Mouse (Mus musculus): ENCODE results near the gene Sike1. TPM values are rescaled to one million over a fixed set of nuclear protein-coding genes. Genes with fewer than 3 reads are reported as not detected.

Gene Sike1
- polyA plus RNA-seq, 1 experiment from 2014 or later: 64.5 TPM

- ATAC-seq (ENCODE audit: extremely low read depth, insufficient number of reproducible peaks, low FRiP score, low TSS enrichment): no peak
Measured at GRCm38 (mm10) chr3:102980349-102980736, 15.2 kb upstream of the Sike1 start.

GRCm38 (mm10) chr3:102991041-102991440 lies 4.5 kb upstream of the Sike1 start:
- Histone ChIP-seq H3K9ac (no peak overlapping the region), H3K27ac (replicated peaks) (no peak overlapping the region), H3K4me1 (peaks cover 14% of the 10 kb centered on the region), H3K36me3 (no peaks in the 10 kb centered on the region), H3K4me3 (no peak overlapping the region), H3K9me3 (no peaks in the 10 kb centered on the region), H3K4me2 (no peak overlapping the region), H3K27me3 (replicated peaks) (no peaks in the 10 kb centered on the region)
- no peak for ATAC-seq (ENCODE audit: extremely low read depth, insufficient number of reproducible peaks, low FRiP score, low TSS enrichment)
- 57% methylated on average over 8 of the region's 8 CpGs for WGBS

More at GRCm38 (mm10) chr3:102980349-102980736, 15.2 kb upstream of the Sike1 start:
- H3K4me3 ChIP-seq: no peak overlapping the region
- no peak overlapping the region for H3K9ac ChIP-seq
- WGBS: 46% methylated on average over 3 of the region's 3 CpGs
- H3K4me1 ChIP-seq: 0 out of 2 replicates have a peak, but pooled peaks cover 6% of the 10 kb centered on the region
- H3K27ac ChIP-seq (replicated peaks): no peak overlapping the region
- no peaks in the 10 kb centered on the region for H3K36me3 ChIP-seq
- H3K27me3 ChIP-seq (replicated peaks): no peaks in the 10 kb centered on the region
- H3K4me2 ChIP-seq: peak overlapping the region; percentile 38
- H3K9me3 ChIP-seq: no peaks in the 10 kb centered on the region

- H3K4me3 ChIP-seq: no peak overlapping the region
- peaks cover 29% of the 10 kb centered on the region for H3K4me1 ChIP-seq
- WGBS: 28% methylated on average over 3 of the region's 3 CpGs
- H3K4me2 ChIP-seq: no peak overlapping the region
- no peak overlapping the region for H3K27ac ChIP-seq (replicated peaks)
- ATAC-seq (ENCODE audit: extremely low read depth, insufficient number of reproducible peaks, low FRiP score, low TSS enrichment): no peak
- H3K27me3 ChIP-seq (replicated peaks): no peaks in the 10 kb centered on the region
- peaks cover 8% of the 10 kb centered on the region for H3K36me3 ChIP-seq
- no peak overlapping the region for H3K9ac ChIP-seq
- H3K9me3 ChIP-seq: no peaks in the 10 kb centered on the region
Measured at GRCm38 (mm10) chr3:102992936-102993335, 2.6 kb upstream of the Sike1 start.

GRCm38 (mm10) chr3:102995233-102995604 lies 289 bp upstream of the Sike1 start:
- Histone ChIP-seq H3K27me3 (replicated peaks) (no peaks in the 10 kb centered on the region), H3K27ac (replicated peaks) (peak overlapping the region; percentile 94), H3K4me3 (peak overlapping the region; percentile 69), H3K9me3 (peaks cover 2% of the 10 kb centered on the region; the same call in 1 of the 2 replicates), H3K4me1 (peaks cover 29% of the 10 kb centered on the region), H3K36me3 (peaks cover 30% of the 10 kb centered on the region), H3K9ac (peak overlapping the region; percentile 88), H3K4me2 (peak overlapping the region; percentile 75)
- WGBS: 49% methylated on average over 7 of the region's 7 CpGs
- ATAC-seq (ENCODE audit: extremely low read depth, insufficient number of reproducible peaks, low FRiP score, low TSS enrichment): no peak

- Histone ChIP-seq H3K4me1 (peaks cover 29% of the 10 kb centered on the region), H3K36me3 (peaks cover 47% of the 10 kb centered on the region), H3K27ac (replicated peaks) (no peak overlapping the region), H3K27me3 (replicated peaks) (no peaks in the 10 kb centered on the region), H3K4me3 (no peak overlapping the region), H3K4me2 (peak overlapping the region; percentile 75), H3K9me3 (peaks cover 3% of the 10 kb centered on the region; the same call in 1 of the 2 replicates), H3K9ac (no peak overlapping the region)
- 79% methylated on average over 10 of the region's 10 CpGs for WGBS
- ATAC-seq (ENCODE audit: extremely low read depth, insufficient number of reproducible peaks, low FRiP score, low TSS enrichment): no peak
Measured at GRCm38 (mm10) chr3:102997036-102997435, 1.5 kb downstream of the Sike1 start.

GRCm38 (mm10) chr3:102997591-102997990 lies 2.1 kb downstream of the Sike1 start:
- H3K4me2 ChIP-seq: no peak overlapping the region

GRCm38 (mm10) chr3:103001595-103001994 lies 6.1 kb downstream of the Sike1 start:
- no peak for ATAC-seq (ENCODE audit: extremely low read depth, insufficient number of reproducible peaks, low FRiP score, low TSS enrichment)
- Histone ChIP-seq H3K36me3 (peaks cover 87% of the 10 kb centered on the region), H3K4me2 (no peak overlapping the region), H3K4me1 (peaks cover 10% of the 10 kb centered on the region), H3K27me3 (replicated peaks) (no peaks in the 10 kb centered on the region), H3K9ac (no peak overlapping the region), H3K9me3 (peaks cover 3% of the 10 kb centered on the region; the same call in 1 of the 2 replicates), H3K4me3 (no peak overlapping the region), H3K27ac (replicated peaks) (no peak overlapping the region)
- 91% methylated on average over 7 of the region's 7 CpGs for WGBS

More at GRCm38 (mm10) chr3:102997591-102997990, 2.1 kb downstream of the Sike1 start:
- H3K4me1 ChIP-seq: peaks cover 28% of the 10 kb centered on the region
- peaks cover 3% of the 10 kb centered on the region; the same call in 1 of the 2 replicates for H3K9me3 ChIP-seq
- H3K27ac ChIP-seq (replicated peaks): no peak overlapping the region
- no peaks in the 10 kb centered on the region for H3K27me3 ChIP-seq (replicated peaks)
- ATAC-seq (ENCODE audit: extremely low read depth, insufficient number of reproducible peaks, low FRiP score, low TSS enrichment): no peak
- H3K36me3 ChIP-seq: peaks cover 52% of the 10 kb centered on the region
- H3K4me3 ChIP-seq: no peak overlapping the region
- WGBS: 79% methylated on average over 3 of the region's 3 CpGs
- no peak overlapping the region for H3K9ac ChIP-seq

GRCm38 (mm10) chr3:103017350-103017749 lies 21.8 kb downstream of the Sike1 start:
- no peak overlapping the region for H3K4me2 ChIP-seq
- no peak overlapping the region for H3K9ac ChIP-seq
- no peak for ATAC-seq (ENCODE audit: extremely low read depth, insufficient number of reproducible peaks, low FRiP score, low TSS enrichment)
- peaks cover 16% of the 10 kb centered on the region for H3K4me1 ChIP-seq
- H3K36me3 ChIP-seq: no peaks in the 10 kb centered on the region
- H3K4me3 ChIP-seq: no peak overlapping the region
- no peaks in the 10 kb centered on the region for H3K27me3 ChIP-seq (replicated peaks)
- 32% methylated on average over 2 of the region's 2 CpGs for WGBS
- no peak overlapping the region for H3K27ac ChIP-seq (replicated peaks)
- H3K9me3 ChIP-seq: no peaks in the 10 kb centered on the region

- H3K4me3 ChIP-seq: peak overlapping the region; percentile 94
- H3K4me2 ChIP-seq: peak overlapping the region; percentile 93
- peak overlapping the region; percentile 97 for H3K27ac ChIP-seq (replicated peaks)
- no peaks in the 10 kb centered on the region for H3K27me3 ChIP-seq (replicated peaks)
- H3K4me1 ChIP-seq: peaks cover 25% of the 10 kb centered on the region
- WGBS: 92% methylated on average over 2 of the region's 2 CpGs
- no peaks in the 10 kb centered on the region for H3K36me3 ChIP-seq
- no peaks in the 10 kb centered on the region for H3K9me3 ChIP-seq
- no peak for ATAC-seq (ENCODE audit: extremely low read depth, insufficient number of reproducible peaks, low FRiP score, low TSS enrichment)
- H3K9ac ChIP-seq: peak overlapping the region; percentile 99
Measured at GRCm38 (mm10) chr3:103019462-103019861, 24.0 kb downstream of the Sike1 start.

GRCm38 (mm10) chr3:103020249-103020942 lies 24.9 kb downstream of the Sike1 start, which contains the start of gene Csde1:
Gene Csde1 (plus strand): TSS chr3:103020426.
- Histone ChIP-seq H3K4me3 (peak within 1 kb of the TSS; percentile 94), H3K27ac (replicated peaks) (peak within 1 kb of the TSS; percentile 97)
- WGBS: under 1% methylated on average over 55 of the region's 55 CpGs

GRCm38 (mm10) chr3:103020943-103021638 lies 25.6 kb downstream of the Sike1 start:
- Histone ChIP-seq H3K36me3 (no peaks in the 10 kb centered on the region; the same call in 1 of the 2 replicates), H3K4me1 (peaks cover 35% of the 10 kb centered on the region), H3K27ac (replicated peaks) (peak overlapping the region; percentile 97), H3K4me2 (peak overlapping the region; percentile 93), H3K9me3 (no peaks in the 10 kb centered on the region), H3K9ac (peak overlapping the region; percentile 99), H3K4me3 (peak overlapping the region; percentile 94), H3K27me3 (replicated peaks) (no peaks in the 10 kb centered on the region)
- peak; percentile 92 for ATAC-seq (ENCODE audit: extremely low read depth, insufficient number of reproducible peaks, low FRiP score, low TSS enrichment)
- under 1% methylated on average over 35 of the region's 37 CpGs for WGBS

More at GRCm38 (mm10) chr3:103020249-103020942, 24.9 kb downstream of the Sike1 start, which contains the start of gene Csde1:
- peak within 1 kb of the TSS; percentile 99 for H3K9ac ChIP-seq
- H3K27me3 ChIP-seq (replicated peaks): no peaks in the 10 kb centered on the region
- no peaks in the 10 kb centered on the region for H3K9me3 ChIP-seq
- H3K36me3 ChIP-seq: no peaks in the 10 kb centered on the region; the same call in 1 of the 2 replicates
- H3K4me2 ChIP-seq: peak within 1 kb of the TSS; percentile 93
- peaks cover 33% of the 10 kb centered on the region for H3K4me1 ChIP-seq
- ATAC-seq (ENCODE audit: extremely low read depth, insufficient number of reproducible peaks, low FRiP score, low TSS enrichment): peak; percentile 90
